Mouse (Mus musculus) intestine, embryonic 16.5 days (tissue): ENCODE results near the gene Gm20521. TPM values are rescaled to one million over a fixed set of nuclear protein-coding genes. Genes with fewer than 3 reads are reported as not detected.

Experiments used
- ATAC-seq: fragments of 200-750 bp; cut with Nextera tagmentation; 2 replicates; pipeline ENCODE4 v1.8.0; 2017; ENCODE audit warnings: moderate TSS enrichment, moderate library complexity
- H3K27ac ChIP-seq: fragments of 300-500 bp; sonication (generic); 2 replicates; pipeline ENCODE4 v1.5.1; 2014; ENCODE audit warnings: mild to moderate bottlenecking, low read length
- H3K27me3 ChIP-seq: fragments of 300-500 bp; sonication (generic); replicated peaks from 2 replicates; pipeline ENCODE4 v1.6.1; 2014; ENCODE audit warnings: low read length, control low read depth, mixed read lengths; ENCODE audit not compliant: control insufficient read depth, insufficient read depth
- H3K36me3 ChIP-seq: fragments of 300-500 bp; sonication (generic); 2 replicates; pipeline ENCODE4 v1.6.1; 2014; ENCODE audit warnings: low read length, control low read depth; ENCODE audit not compliant: control insufficient read depth, insufficient read depth
- H3K4me1 ChIP-seq: fragments of 300-500 bp; sonication (generic); 2 replicates; pipeline ENCODE4 v1.6.1; 2014; ENCODE audit warnings: low read length, control low read depth, mixed read lengths; ENCODE audit not compliant: control insufficient read depth, insufficient read depth
- H3K4me2 ChIP-seq: fragments of 300-500 bp; sonication (generic); 2 replicates; pipeline ENCODE4 v1.6.1; 2014; ENCODE audit warnings: low read depth, low read length, control low read depth
- H3K4me3 ChIP-seq: fragments of 300-500 bp; sonication (generic); 2 replicates; pipeline ENCODE4 v1.5.1; 2014; ENCODE audit warnings: mild to moderate bottlenecking, low read length
- H3K9ac ChIP-seq: fragments of 300-500 bp; sonication (generic); 2 replicates; pipeline ENCODE4 v1.6.1; 2014; ENCODE audit warnings: low read depth, low read length
- H3K9me3 ChIP-seq: fragments of 300-500 bp; sonication (generic); 2 replicates; pipeline ENCODE4 v1.6.1; 2016; ENCODE audit warnings: low read length, control low read depth; ENCODE audit not compliant: control insufficient read depth
- whole genome bisulfite sequencing: fragments of 180-500 bp; shearing (Covaris S2); extraction: QIAGEN DNeasy Blood & Tissue Kit; methylation state at CpG from one replicate; pipeline ENCODE4 v1.1.7; 2014; 5-methylcytosine and 5-hydroxymethylcytosine counted together
- polyA plus RNA-seq: library from polyadenylated mRNA; unstranded; fragments of >200 nt; fragmentation: Nextera tagmentation; extraction: Ambion mirVana; gene quantifications from 2 replicates; pipeline ENCODE4 v1.2.1, GENCODE M21; 2015

Gm20521 gene
- polyA plus RNA-seq = 0.49 and 0.76 TPM in 2 replicates

DNA sequence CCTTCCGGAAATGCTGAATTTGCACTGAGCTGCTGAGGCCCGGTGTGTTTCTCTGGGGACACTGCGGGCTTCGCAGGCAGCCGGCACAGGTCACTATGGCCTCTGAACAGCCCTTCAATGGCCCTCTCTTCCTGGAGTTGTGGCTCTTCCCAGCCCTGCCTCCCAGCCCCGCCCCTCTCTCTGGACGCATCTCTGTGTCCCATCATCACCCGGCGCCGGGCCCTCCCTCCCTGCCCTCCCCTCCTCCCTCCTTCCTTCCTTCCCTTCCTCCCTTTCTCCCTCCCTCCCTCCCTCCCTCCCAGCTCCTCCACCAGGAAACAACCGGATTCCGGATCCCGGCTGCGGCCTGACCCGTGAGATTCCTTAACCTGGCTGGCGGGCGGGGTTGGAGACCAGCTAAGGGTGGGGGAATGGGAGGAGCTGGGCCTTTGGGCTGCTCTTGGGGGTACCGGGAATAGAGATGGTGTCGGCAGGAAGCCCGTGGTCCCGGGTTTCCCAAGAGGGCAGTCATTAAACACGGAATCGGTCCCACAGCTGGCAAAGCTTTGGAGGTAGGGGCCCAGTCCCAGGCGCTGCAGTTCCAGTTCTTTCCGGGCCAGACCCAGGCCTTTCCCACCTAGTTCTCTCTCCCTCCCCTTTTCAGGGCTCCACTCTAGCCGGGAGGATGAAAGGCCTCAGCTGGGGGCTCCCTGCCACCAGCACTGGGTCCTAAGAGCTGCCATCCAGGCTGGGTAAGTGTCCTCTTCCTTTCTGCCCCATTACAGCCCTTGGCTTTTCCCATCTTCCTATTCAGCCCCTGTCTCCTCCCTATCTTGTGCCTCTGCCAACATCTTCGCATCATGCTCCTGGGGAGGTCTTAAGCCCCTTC is at the start of gene Gm20521, which contains the start of gene Bcl2l2:
Gm20521 (plus strand) TSS at position 288 of the 868 bp plus-strand sequence.
Bcl2l2 (plus strand) TSS at position 224 of the 868 bp plus-strand sequence.
- Histone ChIP-seq H3K27ac (peak within 1 kb of the TSS; percentile 95), H3K27me3 (no peaks in the 10 kb centered on the region), H3K4me3 (peak within 1 kb of the TSS; percentile 66), H3K4me2 (peak within 1 kb of the TSS; percentile 77), H3K9me3 (no peaks in the 10 kb centered on the region), H3K4me1 (peaks cover 21% of the 10 kb centered on the region), H3K9ac (peak within 1 kb of the TSS; percentile 84), H3K36me3 (peaks cover 4% of the 10 kb centered on the region; the same call in 1 of the 2 replicates)
- WGBS = under 1% methylated on average over 27 of the region's 27 CpGs
- peak; percentile 94 for ATAC-seq

DNA sequence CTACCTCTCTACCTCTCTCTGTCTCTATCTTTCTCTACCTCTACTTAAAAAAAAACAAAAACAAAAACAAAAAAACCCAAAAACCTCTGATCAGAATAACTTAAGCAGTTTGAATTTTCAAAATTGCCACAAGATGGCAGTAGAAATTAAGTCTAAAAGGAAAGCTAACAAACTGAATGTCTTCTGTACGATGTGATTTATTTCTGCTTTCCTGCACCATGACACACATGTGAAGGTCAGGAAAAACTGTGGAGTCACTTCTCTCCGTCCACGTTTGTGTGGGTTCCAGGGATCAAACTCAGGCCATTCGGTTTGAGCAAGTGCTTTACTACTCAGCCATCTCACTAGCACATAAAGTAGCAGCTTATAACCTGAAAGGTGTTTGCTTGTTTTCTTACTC is 39.8 kb upstream of the Gm20521 start:
- Histone ChIP-seq H3K9me3 (no peaks in the 10 kb centered on the region), H3K4me1 (no peaks in the 10 kb centered on the region), H3K27me3 (no peaks in the 10 kb centered on the region), H3K4me2 (no peak overlapping the region), H3K27ac (no peak overlapping the region), H3K4me3 (no peak overlapping the region), H3K36me3 (no peaks in the 10 kb centered on the region), H3K9ac (no peak overlapping the region; the same call in 1 of the 2 replicates)
- ATAC-seq = no peak
- 3% methylated on average over 4 of the region's 4 CpGs for WGBS

DNA sequence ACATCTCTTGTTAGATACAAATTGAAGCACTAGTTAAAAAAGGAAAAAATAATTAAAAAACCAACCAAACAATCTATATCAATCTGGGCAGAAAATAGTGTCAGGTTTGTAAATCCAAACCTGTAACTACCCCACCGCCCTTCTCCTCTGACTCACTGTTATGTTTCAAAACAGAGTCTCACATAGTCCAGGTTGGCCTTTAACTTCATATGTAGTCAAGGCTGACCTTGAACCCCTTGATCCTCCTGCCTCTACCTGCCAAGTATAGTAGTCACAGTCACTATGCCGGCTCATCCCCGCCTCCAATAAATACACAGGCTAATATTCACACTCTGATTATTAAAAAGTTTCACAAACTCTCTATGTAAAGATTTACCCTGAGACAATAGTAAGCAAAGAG is 27.5 kb upstream of the Gm20521 start:
- Histone ChIP-seq H3K4me2 (no peak overlapping the region), H3K27ac (no peak overlapping the region), H3K9me3 (no peaks in the 10 kb centered on the region), H3K4me1 (no peaks in the 10 kb centered on the region), H3K36me3 (peaks cover 6% of the 10 kb centered on the region; the same call in 1 of the 2 replicates), H3K27me3 (no peaks in the 10 kb centered on the region), H3K9ac (no peak overlapping the region), H3K4me3 (no peak overlapping the region)
- ATAC-seq = no peak
- 91% methylated on average over 3 of the region's 3 CpGs for WGBS

DNA sequence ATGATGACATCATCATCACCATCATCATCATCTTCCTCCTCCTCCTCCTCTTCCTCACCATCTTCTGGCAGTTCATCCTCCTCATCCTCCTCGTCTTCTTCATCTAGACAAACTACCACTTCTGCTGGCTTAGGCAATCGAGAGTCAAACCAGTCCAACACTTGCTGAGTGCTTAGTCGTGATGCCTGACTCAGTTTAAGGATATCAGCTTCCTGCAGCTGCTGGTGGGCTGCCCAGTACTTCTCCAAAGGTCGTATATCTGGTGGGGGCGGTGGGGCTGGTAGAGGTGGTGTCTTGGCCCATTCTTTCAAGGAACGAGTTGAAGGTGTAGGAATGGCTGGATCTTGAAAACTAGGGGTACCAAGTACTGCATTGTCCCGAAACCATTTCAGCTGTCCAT is 26.5 kb upstream of the Gm20521 start:
- H3K27ac ChIP-seq = no peak overlapping the region
- H3K9me3 ChIP-seq = no peaks in the 10 kb centered on the region
- peaks cover 6% of the 10 kb centered on the region; the same call in 1 of the 2 replicates for H3K36me3 ChIP-seq
- ATAC-seq = no peak
- H3K4me1 ChIP-seq = no peaks in the 10 kb centered on the region
- H3K4me3 ChIP-seq = no peak overlapping the region
- H3K27me3 ChIP-seq = no peaks in the 10 kb centered on the region
- H3K4me2 ChIP-seq = no peak overlapping the region
- no peak overlapping the region for H3K9ac ChIP-seq
- WGBS = 86% methylated on average over 7 of the region's 7 CpGs

DNA sequence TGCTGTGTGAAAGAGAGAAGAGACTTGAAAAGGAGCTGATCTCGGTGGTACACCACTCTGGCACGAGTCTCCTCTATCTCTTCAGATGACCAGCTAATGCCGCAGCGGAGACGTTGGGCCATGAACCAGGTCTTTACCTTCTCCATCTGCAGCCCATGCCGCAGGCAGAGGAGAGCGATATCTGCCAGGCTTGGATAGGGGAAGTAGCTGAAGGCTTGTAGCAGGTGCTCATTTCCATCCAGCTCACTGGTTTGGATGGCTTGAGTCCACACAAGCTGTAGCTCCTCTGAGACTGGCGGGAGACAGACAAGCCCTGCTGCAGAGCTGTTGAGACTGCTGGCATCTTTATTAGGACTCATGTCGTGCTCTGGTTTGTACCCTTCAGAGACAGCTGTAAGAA is 25.4 kb upstream of the Gm20521 start:
- no peaks in the 10 kb centered on the region for H3K9me3 ChIP-seq
- H3K36me3 ChIP-seq = peaks cover 6% of the 10 kb centered on the region; the same call in 1 of the 2 replicates
- no peak overlapping the region for H3K4me2 ChIP-seq
- no peak overlapping the region for H3K4me3 ChIP-seq
- 91% methylated on average over 9 of the region's 9 CpGs for WGBS
- H3K27ac ChIP-seq = no peak overlapping the region
- ATAC-seq = no peak
- H3K4me1 ChIP-seq = no peaks in the 10 kb centered on the region
- H3K27me3 ChIP-seq = no peaks in the 10 kb centered on the region
- H3K9ac ChIP-seq = no peak overlapping the region

DNA sequence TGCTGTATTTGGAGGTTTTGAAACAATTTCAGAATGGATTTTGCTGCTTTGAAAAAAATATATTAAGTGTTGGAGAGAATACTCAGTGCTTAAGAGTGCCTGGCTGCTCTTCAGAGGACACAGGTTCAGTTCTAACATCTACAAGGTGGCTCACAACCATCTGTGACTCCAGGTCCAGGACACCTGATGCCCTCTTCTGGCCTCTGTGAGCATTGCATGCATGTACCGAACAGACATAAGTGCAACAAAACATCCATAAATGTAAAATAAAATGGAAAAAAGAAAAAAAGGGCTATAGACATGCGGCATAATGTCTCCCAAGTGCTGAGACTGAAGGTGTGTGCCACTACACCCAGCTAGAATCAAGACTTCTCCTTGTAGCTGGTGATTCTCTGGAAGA is 22.7 kb upstream of the Gm20521 start:
- ATAC-seq = no peak
- Histone ChIP-seq H3K36me3 (0 out of 2 replicates have a peak, but pooled peaks cover 6% of the 10 kb centered on the region), H3K9ac (no peak overlapping the region), H3K4me3 (no peak overlapping the region), H3K9me3 (no peaks in the 10 kb centered on the region), H3K27ac (no peak overlapping the region), H3K4me2 (no peak overlapping the region), H3K27me3 (no peaks in the 10 kb centered on the region), H3K4me1 (peaks cover 2% of the 10 kb centered on the region; the same call in 1 of the 2 replicates)
- WGBS = 51% methylated on average over 2 of the region's 2 CpGs

DNA sequence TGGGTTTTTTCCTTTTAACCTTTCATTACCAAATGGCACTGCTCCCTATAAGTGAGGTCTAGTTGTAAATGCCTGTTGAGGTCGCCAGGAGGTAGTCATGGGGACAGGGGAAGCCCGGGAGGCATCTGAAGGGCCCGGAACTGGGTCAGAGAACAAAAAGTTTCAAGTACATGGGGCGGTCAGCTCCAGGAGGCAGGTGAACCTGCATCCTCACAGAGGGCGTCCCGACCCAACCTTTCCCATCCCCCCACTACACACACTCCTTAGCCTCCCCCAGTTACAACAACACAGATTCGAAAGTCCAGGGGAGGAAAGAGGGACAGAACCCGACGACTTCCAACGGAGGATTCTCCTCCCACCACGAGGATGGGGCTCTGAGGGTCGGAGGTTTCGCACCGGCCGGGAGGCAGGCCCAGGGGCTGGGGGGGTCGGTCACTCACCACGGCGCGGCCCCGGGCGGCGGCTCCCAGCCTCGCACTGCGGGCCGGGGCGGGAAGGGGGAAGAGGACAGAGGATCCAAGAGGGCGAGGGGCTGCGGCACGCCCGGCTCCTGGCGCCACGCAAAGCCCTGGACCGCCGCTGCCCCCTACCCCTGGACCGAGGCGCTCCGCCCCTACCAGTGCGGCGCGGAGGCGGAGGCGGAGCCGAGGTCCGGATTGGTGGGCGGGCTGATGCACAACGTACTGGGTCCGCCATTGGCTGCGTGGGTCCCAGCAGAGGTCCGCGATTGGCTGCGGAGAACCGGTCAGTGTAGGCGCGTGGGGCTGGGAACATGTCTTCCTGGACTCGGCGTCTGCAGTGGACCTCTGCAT is 19.5 kb upstream of the Gm20521 start:
- Histone ChIP-seq H3K9me3 (no peaks in the 10 kb centered on the region), H3K36me3 (no peaks in the 10 kb centered on the region), H3K4me2 (peak overlapping the region; percentile 66), H3K9ac (peak overlapping the region; percentile 96), H3K4me1 (peaks cover 2% of the 10 kb centered on the region; the same call in 1 of the 2 replicates), H3K27me3 (no peaks in the 10 kb centered on the region), H3K27ac (peak overlapping the region; percentile 78), H3K4me3 (peak overlapping the region; percentile 99)
- under 1% methylated on average over 55 of the region's 56 CpGs for WGBS
- ATAC-seq = peak; percentile 100

DNA sequence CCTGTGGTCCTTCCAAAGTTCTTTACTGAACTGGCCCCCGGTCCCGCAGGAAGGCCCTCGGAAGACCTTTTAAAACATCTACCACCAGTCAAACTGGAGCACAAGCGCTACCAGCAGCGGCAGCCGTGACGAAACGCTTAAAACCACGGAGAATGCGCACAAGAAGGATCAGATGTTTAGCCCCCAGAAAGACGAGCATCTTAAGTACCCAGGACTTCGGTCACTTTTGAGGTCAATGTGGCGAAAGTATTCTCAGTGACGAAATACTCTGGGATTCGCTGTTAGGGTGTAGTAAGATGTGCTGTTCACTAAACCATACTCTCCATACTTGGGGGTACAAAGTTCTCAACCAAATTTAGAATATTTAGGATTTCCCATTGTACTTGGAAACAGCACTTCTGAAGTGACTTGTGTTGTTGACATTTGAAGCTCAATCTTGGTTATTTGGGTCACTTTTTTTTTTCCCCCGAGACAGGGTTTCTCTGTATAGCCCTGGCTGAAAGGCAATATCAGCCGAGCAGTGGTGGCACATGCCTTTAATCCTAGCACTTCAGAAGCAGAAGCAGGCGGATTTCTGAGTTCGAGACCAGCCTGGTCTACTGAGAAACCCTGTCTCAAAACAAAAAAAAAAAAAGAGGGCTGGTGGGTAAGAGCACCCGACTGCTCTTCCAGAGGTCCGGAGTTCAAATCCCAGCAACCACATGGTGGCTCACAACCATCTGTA is 18.8 kb upstream of the Gm20521 start:
- Histone ChIP-seq H3K36me3 (no peaks in the 10 kb centered on the region), H3K9ac (peak overlapping the region; percentile 96), H3K9me3 (no peaks in the 10 kb centered on the region), H3K27me3 (no peaks in the 10 kb centered on the region), H3K4me2 (peak overlapping the region; percentile 66), H3K4me1 (peaks cover 2% of the 10 kb centered on the region; the same call in 1 of the 2 replicates), H3K4me3 (peak overlapping the region; percentile 99), H3K27ac (peak overlapping the region; percentile 60)
- peak; percentile 29 for ATAC-seq
- WGBS = 17% methylated on average over 21 of the region's 21 CpGs
